Mouse (Mus musculus): ENCODE measurements at regions not wholly inside any gene's neighbourhood (a gene's known extent, or its start where the extent isn't known, plus 50 kb on each side); places are given as distances from the start of the nearest gene placed in this dataset.

DNA sequence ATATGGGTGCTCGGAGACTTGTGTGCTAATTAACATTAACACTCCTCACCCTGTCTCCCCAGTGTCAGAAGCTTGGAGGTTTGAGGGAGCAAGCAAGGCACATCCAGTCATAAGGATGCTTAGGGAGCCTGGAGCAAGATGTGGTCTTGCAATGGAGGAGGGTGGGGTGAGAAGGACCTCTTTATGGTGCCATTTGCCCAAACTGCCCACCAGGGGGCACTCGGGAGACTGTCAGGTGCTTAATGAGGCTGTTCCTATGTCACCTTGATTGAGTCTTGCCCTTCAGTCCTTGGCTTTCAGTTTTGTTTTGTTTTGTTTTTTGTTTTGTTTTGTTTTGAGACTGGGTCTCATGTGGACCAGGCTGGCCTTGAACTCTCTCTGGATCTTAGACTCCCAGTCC, 138.3 kb upstream of the Sdk2 start:
- TF ChIP-seq POLR2A (IDR thresholded peaks at IDR 0.05; ENCODE audit: control insufficient read depth, low read depth, low read length), result no peak
- TF ChIP-seq CTCF (IDR thresholded peaks at IDR 0.05; ENCODE audit: control insufficient read depth, insufficient read depth, insufficient replicate concordance, low read depth, low read length), result peak; percentile 61; the same call in 1 of the 2 replicates
